Mouse (Mus musculus) 416B (cell line): ENCODE data around the gene Timm8a2.
"Not testable (repeated sequence)": the region's sequence is repeated elsewhere in the genome, so short reads cannot be mapped to it uniquely, and the experiment has no call there.

Experiments used
- DNase-seq: peaks from one replicate; pipeline ENCODE4 v3.0.0; 2011; ENCODE audit warnings: low read depth

Gene Timm8a2

GRCm38 (mm10) chr14:122061376-122061775 lies 26.9 kb downstream of the Timm8a2 start:
- peak; percentile 46 for DNase-seq

DNA sequence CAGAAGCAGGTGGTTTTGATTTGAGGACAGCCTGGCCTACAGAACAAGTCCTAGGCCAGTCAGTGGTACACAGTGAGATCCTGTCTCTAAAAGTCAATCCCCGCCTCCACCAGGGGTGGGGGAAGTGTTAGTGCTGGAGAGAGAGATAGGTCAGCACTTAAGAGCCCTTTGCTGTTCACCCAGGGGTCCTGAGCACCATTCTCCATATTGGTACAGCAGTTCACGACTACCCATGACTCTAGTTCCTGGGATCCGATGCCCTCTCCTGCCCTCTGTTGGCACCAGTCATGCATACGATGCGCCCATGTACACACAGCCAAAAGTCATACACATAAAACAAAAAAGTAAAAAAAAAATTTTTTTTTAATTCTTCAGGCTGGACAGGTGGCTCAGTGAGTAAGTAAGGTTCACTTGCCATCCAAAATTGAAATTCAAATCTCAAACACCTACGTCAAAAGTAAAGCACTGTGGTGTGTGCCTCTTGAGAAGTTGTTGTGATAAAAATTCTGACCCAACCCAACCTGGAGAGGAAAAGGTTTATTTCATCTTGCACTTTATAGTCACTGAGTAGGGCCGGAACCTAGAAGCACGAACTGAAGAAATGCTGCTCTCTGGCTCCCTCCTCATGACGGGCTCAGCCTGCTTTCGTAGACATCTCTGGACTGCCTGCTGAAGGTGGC lies 28.1 kb downstream of the Timm8a2 start:
- no peak for DNase-seq

DNA sequence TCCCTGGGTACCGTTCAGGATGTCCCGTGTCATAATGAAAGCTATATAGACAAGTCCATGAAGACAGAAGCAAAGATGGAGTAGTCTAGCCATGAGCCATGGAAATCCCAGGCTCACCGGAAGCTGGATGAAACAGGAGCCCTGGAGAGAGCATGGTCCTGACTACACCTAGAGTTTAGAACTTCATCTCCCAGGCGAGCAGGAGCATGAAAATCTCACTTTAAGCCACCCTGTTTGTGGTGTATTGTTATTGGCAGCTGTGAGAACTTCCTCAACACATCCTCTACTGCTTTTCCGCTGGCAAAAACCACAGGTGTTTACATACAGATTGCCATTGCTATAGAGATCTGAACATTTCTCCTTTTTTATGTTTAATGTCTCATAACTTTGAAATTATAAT lies 29.1 kb downstream of the Timm8a2 start:
- peak; percentile 67 for DNase-seq

DNA sequence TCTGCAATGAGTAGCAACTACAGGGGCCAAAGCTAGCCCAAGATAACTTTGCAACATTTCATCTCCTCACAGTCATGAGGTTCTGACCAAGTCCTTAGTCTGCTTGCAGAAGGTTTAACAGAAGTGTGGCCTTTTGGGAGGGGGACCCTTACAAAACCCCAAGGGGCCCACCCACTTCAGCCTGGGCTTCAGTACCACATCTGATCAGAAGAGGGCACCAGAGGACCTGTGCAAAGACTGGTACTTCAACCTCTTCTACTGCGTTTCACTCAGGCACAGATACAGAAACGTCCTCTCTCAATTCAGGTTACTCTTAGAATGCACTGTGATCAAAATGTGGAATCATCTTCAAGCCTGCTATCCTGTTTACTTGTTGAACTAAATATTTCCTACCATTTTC lies 30.0 kb downstream of the Timm8a2 start:
- DNase-seq = peak; percentile 71

GRCm38 (mm10) chr14:122066243-122066642 lies 31.8 kb downstream of the Timm8a2 start:
- peak; percentile 48 for DNase-seq

DNA sequence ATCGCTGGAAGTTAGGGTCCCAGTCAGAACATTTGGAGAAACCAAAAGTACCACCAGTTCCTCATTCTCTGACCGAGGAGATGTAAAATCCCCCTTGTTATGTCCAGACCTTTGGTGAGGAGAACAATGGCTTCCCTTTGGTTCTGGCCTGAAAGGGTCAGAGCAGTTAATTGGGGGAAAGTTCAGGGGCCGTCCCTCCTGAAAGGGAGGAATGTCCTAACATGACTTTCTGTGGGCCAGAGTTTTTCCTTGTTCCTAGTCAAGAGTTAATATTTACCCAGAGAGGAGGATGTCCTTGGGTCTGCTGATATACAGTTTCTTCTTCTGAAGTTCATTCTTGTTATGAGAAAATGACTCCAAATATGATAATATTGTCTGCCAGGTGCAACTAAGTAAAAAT lies 33.6 kb downstream of the Timm8a2 start:
- not testable (repeated sequence) for DNase-seq

GRCm38 (mm10) chr14:122068801-122069695 lies 34.6 kb downstream of the Timm8a2 start:
- DNase-seq = no peak

DNA sequence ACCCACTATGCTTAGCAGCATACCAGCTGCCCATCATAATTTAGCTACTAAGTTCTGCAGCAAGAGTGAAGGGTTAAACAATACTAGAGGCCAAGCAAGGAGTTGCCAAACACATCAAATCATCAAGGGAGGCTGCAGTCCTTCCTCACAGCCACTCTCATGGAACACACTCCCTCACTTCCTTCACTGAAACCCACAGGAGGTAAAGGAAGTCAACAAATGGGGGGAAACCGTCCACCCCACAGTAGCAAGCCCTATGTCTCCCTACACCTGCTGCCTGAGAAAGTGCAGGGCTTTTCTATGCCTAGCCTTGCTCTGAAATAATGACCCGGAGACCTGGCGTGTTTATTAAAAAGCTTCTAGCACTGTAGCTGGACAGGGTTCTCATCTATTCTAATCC lies 35.5 kb downstream of the Timm8a2 start:
- DNase-seq = no peak

GRCm38 (mm10) chr14:122073422-122073821 lies 38.9 kb downstream of the Timm8a2 start:
- DNase-seq = peak; percentile 20

GRCm38 (mm10) chr14:122074360-122074759 lies 39.9 kb downstream of the Timm8a2 start:
- DNase-seq = no peak

- DNase-seq = no peak
Measured at GRCm38 (mm10) chr14:122075485-122076200, 41.2 kb downstream of the Timm8a2 start.

DNA sequence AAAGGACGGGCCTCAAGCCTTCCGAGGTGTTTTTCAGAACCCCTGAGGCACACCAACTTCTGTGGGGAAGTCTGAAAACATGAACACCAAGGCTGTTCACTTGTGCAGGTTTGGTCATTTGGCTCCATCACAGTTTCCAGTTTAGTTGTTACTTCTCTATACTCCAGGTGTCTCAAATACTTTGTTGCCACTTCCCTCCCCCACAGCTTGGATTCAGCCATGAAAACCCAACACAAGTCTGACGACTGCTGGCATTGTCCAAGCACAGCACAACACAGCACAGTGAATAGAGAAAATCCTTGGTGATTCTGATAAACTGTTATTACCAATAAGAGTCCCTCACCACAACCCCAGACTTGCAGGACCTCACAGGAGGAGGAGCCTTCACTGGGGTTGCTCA lies 42.5 kb downstream of the Timm8a2 start:
- no peak for DNase-seq

GRCm38 (mm10) chr14:122079428-122079827 lies 45.0 kb downstream of the Timm8a2 start:
- peak; percentile 72 for DNase-seq

DNA sequence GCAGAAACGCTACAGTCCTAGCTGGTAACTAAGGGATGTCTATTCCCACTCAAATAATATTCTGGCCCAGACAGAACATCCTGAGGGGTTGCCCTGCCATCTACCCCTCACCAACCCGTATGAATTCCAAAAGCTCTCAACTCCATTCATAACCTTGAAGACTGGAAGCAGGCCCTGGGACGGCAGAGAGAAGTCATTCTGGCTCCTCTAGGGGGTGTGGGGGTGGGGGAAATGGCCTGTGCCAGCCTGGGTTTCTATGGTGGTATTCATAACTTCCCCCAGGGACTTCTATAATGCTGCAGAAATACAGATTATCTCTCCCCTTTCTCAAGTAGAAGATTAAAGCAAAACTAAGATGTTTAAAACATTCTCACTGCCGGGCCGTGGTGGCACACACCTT lies 45.4 kb downstream of the Timm8a2 start:
- no peak for DNase-seq

GRCm38 (mm10) chr14:122081308-122081707 lies 46.8 kb downstream of the Timm8a2 start:
- no peak for DNase-seq

DNA sequence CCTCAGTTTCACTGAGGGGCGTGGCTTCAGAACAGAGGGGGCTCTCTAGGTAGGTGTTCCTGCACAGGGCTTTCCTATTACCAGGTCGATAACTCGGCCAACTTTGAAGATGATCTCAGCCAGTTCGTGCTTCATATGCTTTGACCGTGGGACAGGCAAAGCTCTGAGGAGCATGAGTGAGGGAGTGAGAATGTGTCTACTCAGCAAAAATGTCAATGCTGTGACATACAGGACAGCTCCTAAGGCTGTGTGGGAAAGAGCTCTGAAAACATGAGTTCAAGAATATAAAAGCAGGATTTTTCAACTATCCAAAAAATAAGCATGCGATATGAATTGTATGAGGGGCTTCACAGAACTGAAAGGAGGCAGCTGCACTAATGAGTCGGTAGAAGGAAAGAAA lies 49.0 kb downstream of the Timm8a2 start:
- DNase-seq = no peak

GRCm38 (mm10) chr14:122087956-122088355 lies 53.5 kb downstream of the Timm8a2 start:
- DNase-seq = no peak
